Mouse (Mus musculus) bone marrow macrophage, adult 2 months (primary cell): Measurements from ENCODE around the gene Tbc1d2b.

Experiments used
- CTCF ChIP-seq: IDR thresholded peaks from 2 replicates; pipeline ENCODE4 v1.5.1; 2012; ENCODE audit warnings: low read depth, mild to moderate bottlenecking, low read length, moderate library complexity
- POLR2A ChIP-seq: IDR thresholded peaks from 2 replicates; pipeline ENCODE4 v1.6.1; 2012; ENCODE audit warnings: mild to moderate bottlenecking, low read depth, low read length, borderline replicate concordance

DNA sequence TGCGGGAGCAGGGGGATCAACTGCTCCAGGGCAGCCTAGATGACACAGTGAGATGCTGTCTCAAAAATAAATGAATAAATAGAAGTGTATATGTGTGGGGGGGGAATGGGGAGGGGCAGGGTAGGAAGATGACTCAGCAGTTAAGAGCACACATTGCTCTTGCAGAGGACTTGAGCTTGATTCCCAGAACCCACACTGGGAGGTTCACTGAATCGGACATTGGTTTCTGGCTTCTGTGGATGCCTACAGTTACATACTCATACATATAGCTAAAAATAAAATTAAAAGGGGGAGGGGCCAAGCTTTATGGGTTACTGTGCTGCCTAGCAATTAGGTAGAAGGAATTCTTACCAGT, 43.9 kb downstream of the Tbc1d2b start:
- TF ChIP-seq POLR2A, result no peak
- no peak for TF ChIP-seq CTCF
